Comparison of ENCODE assay signal across 8 mouse cellular contexts in genomic region chr4:115785511-115786034, GRCm38 (mm10). TPM values are rescaled to one million over a fixed set of nuclear protein-coding genes. Genes with fewer than 3 reads are reported as not detected.
DNase-seq lines count a peak whose midpoint lies in the region; ATAC-seq and TF ChIP-seq lines count a peak whose summit lies in the region.

No protein-coding gene starts in this region.

- no peaks in the 10 kb centered on the region for H3K79me2 ChIP-seq in heart, adult 2 months (replicated peaks; ENCODE audit: control insufficient read depth, insufficient read depth, low read length)

- peak overlapping the region; percentile 93 for H3K9ac ChIP-seq in heart, adult 2 months (ENCODE audit: low read depth, low read length)
- H3K9ac ChIP-seq in ES-Bruce4 (ENCODE audit: low read depth, poor library complexity, severe bottlenecking): peak overlapping the region; percentile 57
- H3K9ac ChIP-seq in forebrain, embryonic 11.5 days (ENCODE audit: low read length): peak overlapping the region; percentile 79
- H3K9ac ChIP-seq in liver, embryonic 12.5 days: peak overlapping the region; percentile 79

- peak overlapping the region; percentile 78 for H3K4me3 ChIP-seq in heart, adult 2 months
- peak overlapping the region; percentile 70 for H3K4me3 ChIP-seq in ES-Bruce4 (ENCODE audit: low read depth, low read length)
- peak overlapping the region; percentile 49 for H3K4me3 ChIP-seq in forebrain, embryonic 11.5 days (ENCODE audit: low read depth, low read length)
- H3K4me3 ChIP-seq in liver, embryonic 12.5 days: peak overlapping the region; percentile 75

- H3K27me3 ChIP-seq in heart, adult 2 months (ENCODE audit: control insufficient read depth, insufficient read depth, low read length): no peaks in the 10 kb centered on the region
- H3K27me3 ChIP-seq in ES-Bruce4 (ENCODE audit: control insufficient read depth, insufficient read depth, low read length, poor library complexity, severe bottlenecking): no peaks in the 10 kb centered on the region
- no peaks in the 10 kb centered on the region for H3K27me3 ChIP-seq in forebrain, embryonic 11.5 days (ENCODE audit: control insufficient read depth, insufficient read depth, low read length)
- H3K27me3 ChIP-seq in liver, embryonic 12.5 days (replicated peaks): no peaks in the 10 kb centered on the region

- DNase-seq in heart, adult 2 months: no peak
- DNase-seq in heart, postnatal 25 days (ENCODE audit: low spot score): no peak
- no peak for DNase-seq in forebrain, embryonic 11.5 days (ENCODE audit: low spot score)
- no peak for DNase-seq in cerebellum, postnatal 14 days
- DNase-seq in T-cell, adult 2 months (ENCODE audit: low spot score): no peak
- DNase-seq in thymus, postnatal 25 days: no peak

- WGBS in heart, adult 2 months: 39% methylated on average over 7 of the region's 7 CpGs
- 65% methylated on average over 7 of the region's 7 CpGs for WGBS in forebrain, embryonic 11.5 days
- WGBS in liver, embryonic 12.5 days (ENCODE audit: insufficient replicate concordance): 26% methylated on average over 7 of the region's 7 CpGs

- H3K4me1 ChIP-seq in heart, adult 2 months (ENCODE audit: control insufficient read depth, insufficient read depth, low read length): peaks cover 7% of the 10 kb centered on the region
- peaks cover 2% of the 10 kb centered on the region for H3K4me1 ChIP-seq in ES-Bruce4 (ENCODE audit: control insufficient read depth, insufficient read depth, low read length)
- peaks cover 2% of the 10 kb centered on the region; the same call in 1 of the 2 replicates for H3K4me1 ChIP-seq in forebrain, embryonic 11.5 days (replicated peaks; ENCODE audit: control insufficient read depth, insufficient read depth, low read length)
- H3K4me1 ChIP-seq in liver, embryonic 12.5 days: peaks cover 26% of the 10 kb centered on the region

- peak; percentile 5; the same call in 1 of the 2 replicates for ATAC-seq in forebrain, embryonic 11.5 days (replicated peaks; ENCODE audit: low FRiP score)
- ATAC-seq in liver, embryonic 12.5 days: peak; percentile 42

- TF ChIP-seq EP300 in heart, adult 2 months (IDR thresholded peaks at IDR 0.05; ENCODE audit: insufficient read depth, low read depth, low read length): no peak
- no peak for TF ChIP-seq EP300 in ES-Bruce4 (IDR thresholded peaks at IDR 0.05; ENCODE audit: insufficient read depth, low read depth, low read length)

- peak overlapping the region; percentile 77 for H3K4me2 ChIP-seq in forebrain, embryonic 11.5 days (ENCODE audit: low read depth, low read length, severe bottlenecking)
- peak overlapping the region; percentile 89 for H3K4me2 ChIP-seq in liver, embryonic 12.5 days

- H3K9me3 ChIP-seq in ES-Bruce4 (replicated peaks; ENCODE audit: control insufficient read depth, insufficient read depth, low read length, poor library complexity, severe bottlenecking): no peaks in the 10 kb centered on the region
- no peaks in the 10 kb centered on the region for H3K9me3 ChIP-seq in forebrain, embryonic 11.5 days (ENCODE audit: control insufficient read depth, low read length)
- H3K9me3 ChIP-seq in liver, embryonic 12.5 days (replicated peaks): no peaks in the 10 kb centered on the region

- H3K36me3 ChIP-seq in heart, adult 2 months (ENCODE audit: control insufficient read depth, insufficient read depth, low read length): no peaks in the 10 kb centered on the region; the same call in none of the 2 replicates
- peaks cover 21% of the 10 kb centered on the region for H3K36me3 ChIP-seq in ES-Bruce4 (ENCODE audit: control insufficient read depth, insufficient read depth, low read length, poor library complexity, severe bottlenecking)
- H3K36me3 ChIP-seq in forebrain, embryonic 11.5 days (ENCODE audit: control insufficient read depth, insufficient read depth, low read length): no peaks in the 10 kb centered on the region; the same call in 1 of the 2 replicates
- H3K36me3 ChIP-seq in liver, embryonic 12.5 days: peaks cover 28% of the 10 kb centered on the region

- H3K27ac ChIP-seq in heart, adult 2 months: peak overlapping the region; percentile 92
- H3K27ac ChIP-seq in ES-Bruce4 (ENCODE audit: insufficient read depth, low read length): peak overlapping the region; percentile 81
- H3K27ac ChIP-seq in forebrain, embryonic 11.5 days (ENCODE audit: low read depth, low read length): no peak overlapping the region
- H3K27ac ChIP-seq in liver, embryonic 12.5 days: peak overlapping the region; percentile 76

- intact Hi-C loops in heart, adult 2 months (cut with DNase I): loop anchor here (2.0 kb wide), 1 partner anchor 41 kb away; no protein-coding TSS in a partner anchor
- intact Hi-C loops in heart, postnatal 25 days (cut with DNase I): loop anchor here (5.0 kb wide), 1 partner anchor 48 kb away; the partner anchor contains the start of gene Efcab14

- no peak for TF ChIP-seq CTCF in heart, adult 2 months (IDR thresholded peaks at IDR 0.05)
- no peak for TF ChIP-seq CTCF in ES-Bruce4 (IDR thresholded peaks at IDR 0.05; ENCODE audit: low read depth, low read length)

- TF ChIP-seq POLR2A in heart, adult 2 months (IDR thresholded peaks at IDR 0.05; ENCODE audit: insufficient read depth, low read depth, low read length): no peak
- no peak for TF ChIP-seq POLR2A in ES-Bruce4 (IDR thresholded peaks at IDR 0.05; ENCODE audit: insufficient read depth, low read length)

RNA-seq across cellular contexts. Expression of gene Atpaf1, which starts 1.0 kb away (rescaled TPM):
- total RNA-seq in heart, adult 2 months (2021): 10 to 100 TPM; 83.1 to 98.1 TPM
- 58.4 and 80.4 TPM in 2 replicates for polyA plus RNA-seq in heart, adult 2 months (2012; rRNA removed)
- 10 to 100 TPM; 78.8 to 79.6 TPM for total RNA-seq in heart, postnatal 25 days (2021)
- 35.2 and 35.7 TPM in 2 replicates for polyA plus RNA-seq in ES-Bruce4 (2011; ENCODE audit: insufficient read depth, insufficient read length, low read depth, missing spikeins)
- polyA plus RNA-seq in forebrain, embryonic 11.5 days (2014; fragmentation: Nextera tagmentation; extraction: Ambion mirVana): 48.2 and 49.2 TPM in 2 replicates
- polyA plus RNA-seq in liver, embryonic 12.5 days (2016; fragmentation: Nextera tagmentation; extraction: Ambion mirVana): 24.0 and 30.1 TPM in 2 replicates

RNA-seq across cellular contexts. Expression of gene Tex38, which starts 4.8 kb away (rescaled TPM):
- total RNA-seq in heart, adult 2 months (2021): under 1 TPM; 0.39 to 0.94 TPM
- 0.47 and 1.2 TPM in 2 replicates for polyA plus RNA-seq in heart, adult 2 months (2012; rRNA removed)
- under 1 TPM; 0.55 to 0.78 TPM for total RNA-seq in heart, postnatal 25 days (2021)
- polyA plus RNA-seq in ES-Bruce4 (2011; ENCODE audit: insufficient read depth, insufficient read length, low read depth, missing spikeins): not detected in 2 replicates
- 0.81 TPM in 1 of 2 replicates, not detected in the other for polyA plus RNA-seq in forebrain, embryonic 11.5 days (2014; fragmentation: Nextera tagmentation; extraction: Ambion mirVana)
- polyA plus RNA-seq in liver, embryonic 12.5 days (2016; fragmentation: Nextera tagmentation; extraction: Ambion mirVana): not detected in 2 replicates

RNA-seq across cellular contexts. Expression of gene Mob3c, which starts 42.3 kb away (rescaled TPM):
- total RNA-seq in heart, adult 2 months (2021): 1 to 10 TPM; 3.2 to 4.3 TPM
- polyA plus RNA-seq in heart, adult 2 months (2012; rRNA removed): 7.4 and 9.3 TPM in 2 replicates
- total RNA-seq in heart, postnatal 25 days (2021): 1 to 10 TPM; 4.5 to 5.4 TPM
- polyA plus RNA-seq in ES-Bruce4 (2011; ENCODE audit: insufficient read depth, insufficient read length, low read depth, missing spikeins): 3.1 and 4.3 TPM in 2 replicates
- 3.1 and 5.0 TPM in 2 replicates for polyA plus RNA-seq in forebrain, embryonic 11.5 days (2014; fragmentation: Nextera tagmentation; extraction: Ambion mirVana)
- 7.4 and 8.3 TPM in 2 replicates for polyA plus RNA-seq in liver, embryonic 12.5 days (2016; fragmentation: Nextera tagmentation; extraction: Ambion mirVana)

RNA-seq across cellular contexts. Expression of gene Efcab14, which starts 48.0 kb away (rescaled TPM):
- total RNA-seq in heart, adult 2 months (2021): 10 to 100 TPM; 38.7 to 40.1 TPM
- polyA plus RNA-seq in heart, adult 2 months (2012; rRNA removed): 20.4 and 34.4 TPM in 2 replicates
- 10 to 100 TPM; 33.4 to 37.0 TPM for total RNA-seq in heart, postnatal 25 days (2021)
- polyA plus RNA-seq in ES-Bruce4 (2011; ENCODE audit: insufficient read depth, insufficient read length, low read depth, missing spikeins): 33.9 and 35.7 TPM in 2 replicates
- polyA plus RNA-seq in forebrain, embryonic 11.5 days (2014; fragmentation: Nextera tagmentation; extraction: Ambion mirVana): 43.5 and 46.1 TPM in 2 replicates
- 18.8 and 21.4 TPM in 2 replicates for polyA plus RNA-seq in liver, embryonic 12.5 days (2016; fragmentation: Nextera tagmentation; extraction: Ambion mirVana)

RNA-seq across cellular contexts. Expression of gene Mknk1, which starts 53.4 kb away (rescaled TPM):
- total RNA-seq in heart, adult 2 months (2021): 10 to 100 TPM; 18.3 to 20.6 TPM
- 32.1 and 42.1 TPM in 2 replicates for polyA plus RNA-seq in heart, adult 2 months (2012; rRNA removed)
- total RNA-seq in heart, postnatal 25 days (2021): 10 to 100 TPM; 19.8 to 21.9 TPM
- polyA plus RNA-seq in ES-Bruce4 (2011; ENCODE audit: insufficient read depth, insufficient read length, low read depth, missing spikeins): 18.9 and 22.8 TPM in 2 replicates
- 21.9 and 25.8 TPM in 2 replicates for polyA plus RNA-seq in forebrain, embryonic 11.5 days (2014; fragmentation: Nextera tagmentation; extraction: Ambion mirVana)
- polyA plus RNA-seq in liver, embryonic 12.5 days (2016; fragmentation: Nextera tagmentation; extraction: Ambion mirVana): 45.2 and 47.2 TPM in 2 replicates
